ENCODE assay signal across 8 mouse cellular contexts in the genomic region with DNA sequence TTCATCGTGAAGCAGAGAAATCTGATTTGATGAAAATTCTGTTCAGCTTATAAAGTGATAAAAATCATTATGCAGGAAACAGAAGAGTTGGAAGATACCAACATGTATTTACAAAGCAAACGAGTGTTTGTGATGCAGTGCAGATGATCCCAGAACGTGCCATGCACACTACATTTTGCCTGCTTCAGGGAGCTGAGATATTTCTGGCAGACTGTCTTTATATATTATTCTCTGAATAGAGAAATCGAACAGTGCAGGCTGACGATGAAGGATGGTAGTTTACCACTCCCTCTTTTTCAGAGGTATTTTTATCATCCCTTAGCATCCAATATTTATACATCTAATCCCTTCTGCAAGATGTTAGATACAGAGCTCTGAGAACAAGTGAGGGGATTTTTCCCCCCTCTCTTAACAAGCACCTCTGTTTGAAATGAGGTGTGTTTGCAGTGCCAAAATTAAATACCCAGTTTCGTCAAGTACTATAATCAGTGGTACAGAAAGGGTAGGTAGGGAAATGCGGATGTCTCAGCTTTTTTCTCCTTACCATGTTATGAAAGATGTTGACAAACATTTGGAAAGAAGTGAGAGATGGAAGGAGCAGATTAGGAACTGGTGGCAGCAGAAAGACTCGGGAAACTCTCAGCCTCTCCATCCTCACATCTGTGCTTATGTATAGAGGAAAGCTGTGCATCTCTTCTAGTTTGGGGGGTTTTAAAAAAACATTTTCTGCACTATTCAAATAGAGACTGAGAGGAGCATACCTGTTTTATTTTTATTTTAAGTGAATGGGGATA. TPM values are rescaled to one million over a fixed set of nuclear protein-coding genes. Genes with fewer than 3 reads are reported as not detected.
DNase-seq lines count a peak whose midpoint lies in the region; ATAC-seq and TF ChIP-seq lines count a peak whose summit lies in the region.

Robo1 (plus strand) TSS at position 770 of the 794 bp plus-strand sequence.

- ATAC-seq in heart, embryonic 11.5 days (replicated peaks; ENCODE audit: insufficient number of reproducible peaks, low FRiP score, low TSS enrichment): no peak
- ATAC-seq in forebrain, embryonic 15.5 days (replicated peaks): peak; percentile 72; the same call in 1 of the 2 replicates

- TF ChIP-seq POLR2A in kidney, adult 2 months (IDR thresholded peaks at IDR 0.05; ENCODE audit: low read depth, low read length): no peak

- TF ChIP-seq CTCF in kidney, adult 2 months (conservative IDR thresholded peaks at IDR 0.05; ENCODE audit: insufficient read depth, insufficient read length, low read depth, low read length): no peak

- 72% methylated on average over 8 of the region's 8 CpGs for WGBS in heart, embryonic 11.5 days (ENCODE audit: insufficient replicate concordance)
- WGBS in forebrain, embryonic 15.5 days: 66% methylated on average over 8 of the region's 8 CpGs
- WGBS in limb, embryonic 10.5 days: 88% methylated on average over 8 of the region's 8 CpGs
- 73% methylated on average over 8 of the region's 8 CpGs for WGBS in kidney, adult 2 months

- no peak within 1 kb of the TSS for H3K9ac ChIP-seq in heart, embryonic 11.5 days (ENCODE audit: low read depth, low read length)
- no peak within 1 kb of the TSS for H3K9ac ChIP-seq in forebrain, embryonic 15.5 days (replicated peaks)

- no peaks in the 10 kb centered on the region for H3K36me3 ChIP-seq in heart, embryonic 11.5 days (ENCODE audit: control insufficient read depth, insufficient read depth, low read length)
- H3K36me3 ChIP-seq in forebrain, embryonic 15.5 days: no peaks in the 10 kb centered on the region
- no peaks in the 10 kb centered on the region for H3K36me3 ChIP-seq in limb, embryonic 10.5 days
- H3K36me3 ChIP-seq in kidney, adult 2 months (ENCODE audit: control insufficient read depth, insufficient read depth, low read length): no peaks in the 10 kb centered on the region

- H3K4me3 ChIP-seq in heart, embryonic 11.5 days (ENCODE audit: low read depth, low read length): no peak within 1 kb of the TSS
- H3K4me3 ChIP-seq in forebrain, embryonic 15.5 days: no peak within 1 kb of the TSS
- no peak within 1 kb of the TSS for H3K4me3 ChIP-seq in limb, embryonic 10.5 days
- H3K4me3 ChIP-seq in kidney, adult 2 months (ENCODE audit: insufficient read depth, low read depth, low read length): no peak within 1 kb of the TSS

- no peak within 1 kb of the TSS for H3K4me2 ChIP-seq in heart, embryonic 11.5 days
- no peak within 1 kb of the TSS for H3K4me2 ChIP-seq in forebrain, embryonic 15.5 days (replicated peaks)

- DNase-seq in heart, adult 18-20 months: no peak
- no peak for DNase-seq in adrenal gland, postnatal 10 days
- no peak for DNase-seq in limb, embryonic 10.5 days (ENCODE audit: low spot score)
- no peak for DNase-seq in gastrocnemius, postnatal 36 days
- no peak for DNase-seq in kidney, adult 2 months
- no peak for DNase-seq in kidney, adult 11 months

- no peaks in the 10 kb centered on the region for H3K9me3 ChIP-seq in heart, embryonic 11.5 days (replicated peaks; ENCODE audit: control insufficient read depth, low read length)
- H3K9me3 ChIP-seq in forebrain, embryonic 15.5 days: no peaks in the 10 kb centered on the region
- no peaks in the 10 kb centered on the region for H3K9me3 ChIP-seq in limb, embryonic 10.5 days (replicated peaks)

- intact Hi-C loops in gastrocnemius, postnatal 36 days (cut with DNase I): no loop called here

- H3K4me1 ChIP-seq in heart, embryonic 11.5 days (ENCODE audit: control insufficient read depth, insufficient read depth, low read length): no peaks in the 10 kb centered on the region
- peaks cover 4% of the 10 kb centered on the region for H3K4me1 ChIP-seq in forebrain, embryonic 15.5 days
- H3K4me1 ChIP-seq in limb, embryonic 10.5 days: no peaks in the 10 kb centered on the region
- H3K4me1 ChIP-seq in kidney, adult 2 months (ENCODE audit: control insufficient read depth, insufficient read depth, low read length): no peaks in the 10 kb centered on the region

- no peaks in the 10 kb centered on the region for H3K27me3 ChIP-seq in heart, embryonic 11.5 days (ENCODE audit: control insufficient read depth, insufficient read depth, low read length)
- no peaks in the 10 kb centered on the region for H3K27me3 ChIP-seq in forebrain, embryonic 15.5 days
- H3K27me3 ChIP-seq in limb, embryonic 10.5 days (ENCODE audit: low read depth, poor library complexity, severe bottlenecking): no peaks in the 10 kb centered on the region
- H3K27me3 ChIP-seq in kidney, adult 2 months (replicated peaks; ENCODE audit: control insufficient read depth, insufficient read depth, low read length): no peaks in the 10 kb centered on the region

- H3K27ac ChIP-seq in heart, embryonic 11.5 days (ENCODE audit: low read depth, low read length): no peak within 1 kb of the TSS
- peak within 1 kb of the TSS; percentile 33 for H3K27ac ChIP-seq in forebrain, embryonic 15.5 days (replicated peaks)
- no peak within 1 kb of the TSS for H3K27ac ChIP-seq in limb, embryonic 10.5 days
- no peak within 1 kb of the TSS for H3K27ac ChIP-seq in kidney, adult 2 months (ENCODE audit: insufficient read depth, low read depth, low read length)

RNA-seq across cellular contexts. Expression of gene Robo1, which starts in this region (rescaled TPM):
- 20.1 and 20.6 TPM in 2 replicates for polyA plus RNA-seq in heart, embryonic 11.5 days (2014; fragmentation: Nextera tagmentation; extraction: Ambion mirVana)
- 1 to 10 TPM in 1 of 2 experiments, under 1 TPM in 1; 0.79 to 1.6 TPM for total RNA-seq in heart, adult 18-20 months (2021)
- total RNA-seq in adrenal gland, postnatal 10 days (2021): 10 to 100 TPM; 67.1 to 70.5 TPM
- 52.6 and 54.0 TPM in 2 replicates for polyA plus RNA-seq in forebrain, embryonic 15.5 days (2015; fragmentation: Nextera tagmentation; extraction: Ambion mirVana)
- 28.4 and 42.1 TPM in 2 replicates for polyA plus RNA-seq in limb, embryonic 10.5 days (2016; fragmentation: Nextera tagmentation; extraction: Ambion mirVana)
- total RNA-seq in gastrocnemius, postnatal 36 days (2021): 1 to 10 TPM; 1.8 to 1.9 TPM
- polyA plus RNA-seq in kidney, adult 2 months (2012; rRNA removed): 1.5 and 2.2 TPM in 2 replicates

Comparison
In these comparisons a context has a peak if more than half of its experiments do, and no peak if none do; other contexts are left out.
1. RNA of gene Robo1 (total RNA-seq): 67.1 to 70.5 TPM in adrenal gland, postnatal 10 days; 1.8 to 1.9 TPM in gastrocnemius, postnatal 36 days and 0.79 to 1.6 TPM in heart, adult 18-20 months; every median in the first group is over 10 times any median in the second.